Mouse (Mus musculus) telencephalon, adult 2 months (tissue): Measurements from ENCODE around the gene Cox10.

ENCODE experiments used
- DNase-seq: peaks from one replicate; pipeline ENCODE4 v3.0.0-alpha.2; 2011; ENCODE audit warnings: low read depth, low spot score

Cox10 gene

DNA sequence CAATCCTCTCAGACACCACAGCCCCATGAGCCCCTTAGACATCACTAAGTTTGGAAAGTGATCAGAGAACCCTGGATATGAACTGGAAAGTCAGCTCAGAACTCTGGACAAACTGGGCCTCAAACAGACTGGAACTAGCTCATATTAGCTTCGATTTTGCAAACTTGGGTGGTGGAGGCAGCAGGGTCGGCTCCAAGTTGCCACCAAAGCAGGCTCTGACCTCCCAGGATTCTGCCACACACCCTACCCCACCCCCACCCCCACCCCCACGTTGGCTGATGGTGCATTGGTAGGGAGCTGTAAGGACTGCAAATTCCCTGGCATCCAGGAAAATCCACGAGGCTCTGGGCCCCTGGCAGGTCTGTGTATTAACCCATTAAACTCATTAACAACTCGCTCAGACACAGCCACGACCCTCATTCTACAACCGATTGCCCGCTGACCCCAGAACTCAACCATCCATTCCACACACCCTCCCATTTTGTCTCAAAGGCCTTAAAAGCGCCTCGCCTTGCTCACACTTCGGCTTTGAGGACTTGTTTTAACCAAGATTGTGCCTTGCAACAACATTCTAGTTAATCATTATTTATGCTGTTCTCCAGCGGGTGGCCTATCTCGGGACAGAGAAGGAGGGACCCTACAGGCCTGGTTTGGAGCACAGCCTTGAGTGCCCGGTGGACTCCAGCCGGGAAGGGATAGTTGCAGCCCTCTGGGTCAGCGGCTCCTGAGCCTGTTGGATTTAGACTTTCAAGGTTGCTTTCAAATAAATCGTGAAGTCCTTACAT lies 160.8 kb downstream of the Cox10 start:
- no peak for DNase-seq

GRCm38 (mm10) chr11:63917561-63917960 lies 161.7 kb downstream of the Cox10 start:
- no peak for DNase-seq

GRCm38 (mm10) chr11:63914388-63914787 lies 164.9 kb downstream of the Cox10 start:
- DNase-seq, result no peak

DNA sequence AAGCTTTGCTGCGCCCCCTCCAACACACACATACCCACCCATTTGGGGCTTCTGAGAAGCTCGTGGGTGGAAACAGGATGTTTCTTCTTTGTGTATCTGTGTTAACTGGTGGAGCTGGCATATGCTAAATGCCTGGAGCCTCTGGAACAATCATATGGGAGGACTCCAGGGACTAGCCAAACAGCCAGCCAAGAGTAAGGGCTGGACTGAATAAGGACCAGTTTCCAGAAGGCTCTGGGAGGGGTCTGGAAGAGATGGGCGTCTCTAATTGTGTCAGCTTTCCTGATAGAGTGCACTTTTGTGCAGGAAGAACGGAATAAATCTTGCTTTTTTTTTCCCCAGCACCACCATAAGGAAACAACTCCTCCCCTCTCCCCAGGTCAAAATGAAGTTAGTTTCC lies 165.3 kb downstream of the Cox10 start:
- DNase-seq, result no peak
